ENCODE assay signal across 25 mouse cellular contexts in genomic region chr10:58802391-58802790, GRCm38 (mm10). TPM values are rescaled to one million over a fixed set of nuclear protein-coding genes. Genes with fewer than 3 reads are reported as not detected.
A peak's percentile ranks its signal among the peaks of the same experiment; 100 is the strongest.
DNase-seq lines count a peak whose midpoint lies in the region; ATAC-seq and TF ChIP-seq lines count a peak whose summit lies in the region.
"Had no signal": no experiment of that assay in that cellular context is flagged by ENCODE, and none has a peak within 500 bp of the region (broad histone marks: within the 10 kb centered on the region; RNA-seq: fewer than 3 reads in every experiment).

No protein-coding gene starts in this region.

- peak overlapping the region; percentile 24; the same call in 1 of the 2 replicates for H3K27ac ChIP-seq in left cerebral cortex, adult 2 months
- H3K27ac ChIP-seq: embryonic facial prominence, embryonic 13.5 days; embryonic facial prominence, embryonic 15.5 days; forebrain, embryonic 10.5 days; forebrain, embryonic 12.5 days had no signal

- no peak for ATAC-seq in monocyte, adult 5-6 weeks (replicated peaks; ENCODE audit: insufficient number of reproducible peaks, low FRiP score, low TSS enrichment, poor library complexity, severe bottlenecking)
- ATAC-seq: activated CD4-positive, CD25-positive, alpha-beta regulatory T cell, adult 4 months; forebrain, embryonic 16.5 days; Patski had no signal

- intact Hi-C loops in left cerebral cortex, adult 2 months (cut with DNase I): no loop called here

- no peak overlapping the region for H3K4me3 ChIP-seq in left cerebral cortex, adult 2 months
- H3K4me3 ChIP-seq: embryonic facial prominence, embryonic 13.5 days; embryonic facial prominence, embryonic 15.5 days; erythroblast, embryonic 14.5 days; forebrain, embryonic 10.5 days; forebrain, embryonic 12.5 days had no signal

- no peak for TF ChIP-seq CTCF in left cerebral cortex, adult 2 months (IDR thresholded peaks at IDR 0.05)

- no peak for DNase-seq in left cerebral cortex, adult 2 months (ENCODE audit: extremely low spot score in 1 of 2, low spot score in 2 of 2)
- DNase-seq in left cerebral cortex, adult 9 months (ENCODE audit: low spot score in 2 of 2): no peak
- DNase-seq in NIH3T3 (ENCODE audit: low read depth): peak; percentile 56
- peak; percentile 40 for DNase-seq in brain, adult 2 months (ENCODE audit: low read depth, low spot score)
- DNase-seq: adrenal gland, adult 8-10 months; adrenal gland, postnatal 14 days; adrenal gland, postnatal 36 days; cerebellum, adult 11 months; cerebellum, adult 18-20 months; cerebellum, adult 8-10 months; cerebellum, adult 9-11 months; cerebellum, postnatal 14 days; cerebellum, postnatal 36 days; embryo, embryonic 11 days had no signal

RNA-seq across cellular contexts. Expression of gene Sh3rf3, which starts 10.8 kb away (rescaled TPM):
- 10 to 100 TPM; 48.3 to 55.2 TPM for total RNA-seq in left cerebral cortex, adult 2 months (2021)
- total RNA-seq in monocyte, adult 5-6 weeks (2017): not detected in 3 replicates
- total RNA-seq: common myeloid progenitor, adult 5-6 weeks; MEL had no signal

Comparison
In these comparisons a context has a peak if more than half of its experiments do, and no peak if none do; other contexts are left out.
1. DNase-seq: peak in NIH3T3 (single experiment) and brain, adult 2 months (single experiment); none in left cerebral cortex, adult 2 months (0 of 2) and left cerebral cortex, adult 9 months (0 of 2).
2. RNA of gene Sh3rf3, which starts 10.8 kb away (total RNA-seq): 48.3 to 55.2 TPM in left cerebral cortex, adult 2 months; not detected in monocyte, adult 5-6 weeks; every median in the first group is over 10 times any median in the second.